Mouse (Mus musculus) mesoderm, embryonic 11.5 days (tissue): ENCODE data around the gene Plcb1.

ENCODE experiments used
- DNase-seq: peaks from one replicate; pipeline ENCODE4 v3.0.0-alpha.2; 2012; ENCODE audit warnings: low read depth, low spot score

Plcb1 gene

GRCm38 (mm10) chr2:134912616-134913015, 126.7 kb downstream of the Plcb1 start:
- no peak for DNase-seq

- no peak for DNase-seq
Measured at GRCm38 (mm10) chr2:134913542-134913941, 127.7 kb downstream of the Plcb1 start.

GRCm38 (mm10) chr2:134914091-134914550, 128.3 kb downstream of the Plcb1 start:
- no peak for DNase-seq

- DNase-seq = no peak
Measured at GRCm38 (mm10) chr2:134915035-134915434, 129.2 kb downstream of the Plcb1 start.

- DNase-seq = no peak
Measured at GRCm38 (mm10) chr2:134920611-134921280, 134.9 kb downstream of the Plcb1 start.

- DNase-seq = no peak
Measured at GRCm38 (mm10) chr2:134922636-134923375, 136.9 kb downstream of the Plcb1 start.

- no peak for DNase-seq
Measured at GRCm38 (mm10) chr2:134924143-134924655, 138.3 kb downstream of the Plcb1 start.

GRCm38 (mm10) chr2:134926266-134926665, 140.4 kb downstream of the Plcb1 start:
- DNase-seq = no peak

- DNase-seq = no peak
Measured at GRCm38 (mm10) chr2:134927072-134927471, 141.2 kb downstream of the Plcb1 start.

GRCm38 (mm10) chr2:134929452-134929851, 143.6 kb downstream of the Plcb1 start:
- DNase-seq = peak; percentile 66

GRCm38 (mm10) chr2:134930961-134931360, 145.1 kb downstream of the Plcb1 start:
- DNase-seq = no peak

GRCm38 (mm10) chr2:134931756-134932421, 146.0 kb downstream of the Plcb1 start:
- DNase-seq = no peak

GRCm38 (mm10) chr2:134935469-134935868, 149.6 kb downstream of the Plcb1 start:
- DNase-seq = no peak

GRCm38 (mm10) chr2:134935970-134936649, 150.2 kb downstream of the Plcb1 start:
- no peak for DNase-seq

GRCm38 (mm10) chr2:134937666-134938065, 151.8 kb downstream of the Plcb1 start:
- no peak for DNase-seq

GRCm38 (mm10) chr2:134942039-134942438, 156.2 kb downstream of the Plcb1 start:
- no peak for DNase-seq

GRCm38 (mm10) chr2:134942919-134943318, 157.1 kb downstream of the Plcb1 start:
- DNase-seq = no peak

GRCm38 (mm10) chr2:134946331-134946730, 160.5 kb downstream of the Plcb1 start:
- no peak for DNase-seq

GRCm38 (mm10) chr2:134946911-134947310, 161.0 kb downstream of the Plcb1 start:
- DNase-seq = no peak

GRCm38 (mm10) chr2:134952088-134952487, 166.2 kb downstream of the Plcb1 start:
- DNase-seq = no peak

GRCm38 (mm10) chr2:134956436-134956835, 170.6 kb downstream of the Plcb1 start:
- DNase-seq = no peak

- DNase-seq = no peak
Measured at GRCm38 (mm10) chr2:134966131-134966530, 180.3 kb downstream of the Plcb1 start.
